7 mouse cellular contexts compared by ENCODE assay signal in the genomic region with DNA sequence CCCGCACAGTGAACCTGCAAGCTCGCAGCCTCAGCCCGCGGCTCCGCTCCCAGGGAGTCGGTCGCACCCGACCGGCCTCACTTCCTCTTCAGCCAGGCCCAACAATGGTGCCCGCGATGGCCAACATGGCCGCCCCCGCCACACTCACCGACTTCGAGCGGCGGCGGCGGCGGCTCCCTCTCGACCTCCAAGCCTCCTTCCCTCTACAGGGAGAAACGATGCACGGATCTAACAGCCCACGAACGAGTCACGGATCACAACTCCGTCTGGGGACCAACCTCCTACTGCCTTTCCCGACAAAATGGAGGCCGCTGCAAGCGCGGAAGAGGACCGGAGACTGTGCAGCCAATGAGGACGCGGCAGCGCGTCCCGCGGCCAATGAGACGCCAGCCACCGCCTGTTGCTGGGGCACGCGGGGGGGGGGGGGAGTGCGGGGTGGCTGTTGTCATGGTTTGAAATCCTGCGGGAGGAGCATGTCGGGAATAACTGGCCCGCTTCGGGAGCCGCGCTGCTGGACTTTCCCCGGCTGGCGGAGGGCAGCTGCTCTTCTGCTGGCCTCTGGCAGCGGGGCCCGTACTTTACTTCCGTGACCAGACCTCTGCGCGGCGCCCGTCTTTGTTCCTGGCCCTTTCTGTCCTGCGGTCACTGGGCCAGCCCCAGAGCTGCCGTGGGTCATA. TPM values are rescaled to one million over a fixed set of nuclear protein-coding genes. Genes with fewer than 3 reads are reported as not detected.
DNase-seq lines count a peak whose midpoint lies in the region; ATAC-seq lines count a peak whose summit lies in the region.

Gene Pnrc2 (minus strand): TSS at position 325 of the 677 bp plus-strand sequence.

- peak; percentile 97 for ATAC-seq in intestine, embryonic 15.5 days

- peak; percentile 80 to 86 for DNase-seq in adrenal gland, adult 18-20 months (ENCODE audit: low spot score in 2 of 2)
- DNase-seq in embryo, embryonic 10.5 days (ENCODE audit: low spot score): peak; percentile 93
- peak; percentile 95 for DNase-seq in gastrocnemius, postnatal 25 days
- peak; percentile 93 to 96 for DNase-seq in left cerebral cortex, postnatal 25 days (ENCODE audit: low spot score in 2 of 2)
- peak; percentile 98 for DNase-seq in midbrain, embryonic 10.5 days (ENCODE audit: low spot score)
- peak; percentile 84 for DNase-seq in right cerebral cortex, postnatal 4 days

- no peaks in the 10 kb centered on the region for H3K27me3 ChIP-seq in intestine, embryonic 15.5 days (replicated peaks)
- no peaks in the 10 kb centered on the region for H3K27me3 ChIP-seq in midbrain, embryonic 10.5 days (ENCODE audit: low read depth, poor library complexity, severe bottlenecking)

- H3K9ac ChIP-seq in intestine, embryonic 15.5 days: peak within 1 kb of the TSS; percentile 91

- peak within 1 kb of the TSS; percentile 79 for H3K4me2 ChIP-seq in intestine, embryonic 15.5 days (replicated peaks)

- peak within 1 kb of the TSS; percentile 64 for H3K4me3 ChIP-seq in intestine, embryonic 15.5 days (replicated peaks)
- H3K4me3 ChIP-seq in midbrain, embryonic 10.5 days: peak within 1 kb of the TSS; percentile 85

- peaks cover 29% of the 10 kb centered on the region for H3K4me1 ChIP-seq in intestine, embryonic 15.5 days (replicated peaks)
- peaks cover 66% of the 10 kb centered on the region for H3K4me1 ChIP-seq in midbrain, embryonic 10.5 days

- WGBS in intestine, embryonic 15.5 days: 0% methylated on average over 57 of the region's 60 CpGs
- under 1% methylated on average over 60 of the region's 60 CpGs for WGBS in midbrain, embryonic 10.5 days

- peak within 1 kb of the TSS; percentile 99 for H3K27ac ChIP-seq in intestine, embryonic 15.5 days
- H3K27ac ChIP-seq in midbrain, embryonic 10.5 days (replicated peaks): peak within 1 kb of the TSS; percentile 100

- H3K36me3 ChIP-seq in intestine, embryonic 15.5 days: no peaks in the 10 kb centered on the region; the same call in 1 of the 2 replicates
- H3K36me3 ChIP-seq in midbrain, embryonic 10.5 days: peaks cover 41% of the 10 kb centered on the region

- intact Hi-C loops in left cerebral cortex, postnatal 25 days (cut with DNase I): loop anchor here (1.0 to 2.0 kb wide), 2 partner anchors 17 to 45 kb away; no protein-coding TSS in a partner anchor

- H3K9me3 ChIP-seq in intestine, embryonic 15.5 days: no peaks in the 10 kb centered on the region
- H3K9me3 ChIP-seq in midbrain, embryonic 10.5 days (replicated peaks): no peaks in the 10 kb centered on the region

RNA-seq across cellular contexts. Expression of gene Pnrc2, which starts in this region (rescaled TPM):
- total RNA-seq in adrenal gland, adult 18-20 months (2021): 100 to 1,000 TPM in 1 of 2 experiments, 10 to 100 TPM in 1; 89.4 to 111 TPM
- 10 to 100 TPM; 25.7 to 36.4 TPM for total RNA-seq in gastrocnemius, postnatal 25 days (2021)
- 164 and 177 TPM in 2 replicates for polyA plus RNA-seq in intestine, embryonic 15.5 days (2015; fragmentation: Nextera tagmentation; extraction: Ambion mirVana)
- total RNA-seq in left cerebral cortex, postnatal 25 days (2021): 10 to 100 TPM; 46.8 to 48.4 TPM
- polyA plus RNA-seq in midbrain, embryonic 10.5 days (2016; fragmentation: Nextera tagmentation; extraction: Ambion mirVana): 216 and 225 TPM in 2 replicates

Comparison
In these comparisons a context has a peak if more than half of its experiments do, and no peak if none do; other contexts are left out.
1. Peak in every context shown above with its lines: DNase-seq, ATAC-seq, H3K4me3 ChIP-seq and H3K27ac ChIP-seq.